Mouse (Mus musculus) myocyte (in vitro differentiated cells): ENCODE data around the gene Aars. TPM values are rescaled to one million over a fixed set of nuclear protein-coding genes. Genes with fewer than 3 reads are reported as not detected.
A peak's percentile ranks its signal among the peaks of the same experiment; 100 is the strongest.

Source experiments
- H3K27me3 ChIP-seq: one replicate; pipeline ENCODE4 v1.6.1; 2011; ENCODE audit not compliant: control insufficient read depth, insufficient read depth, insufficient read length
- H3K36me3 ChIP-seq: one replicate; pipeline ENCODE4 v1.6.1; 2011; ENCODE audit not compliant: control insufficient read depth, insufficient read depth
- H3K4me2 ChIP-seq: one replicate; pipeline ENCODE4 v1.6.1; 2011; ENCODE audit warnings: low read depth, control low read depth
- H3K4me3 ChIP-seq: one replicate; pipeline ENCODE4 v1.5.1; 2011; ENCODE audit warnings: mild to moderate bottlenecking, control low read depth, moderate library complexity
- H3K79me2 ChIP-seq: one replicate; pipeline ENCODE4 v1.6.1; 2011; ENCODE audit not compliant: control insufficient read depth, insufficient read depth
- H3ac ChIP-seq: one replicate; pipeline ENCODE4 v1.6.1; 2011; ENCODE audit not compliant: control insufficient read depth, insufficient read length
- CEBPB ChIP-seq: IDR thresholded peaks from 2 replicates; pipeline ENCODE4 v1.6.1; 2011; ENCODE audit warnings: mild to moderate bottlenecking, moderate library complexity; ENCODE audit not compliant: poor library complexity, insufficient read depth, severe bottlenecking
- E2F4 ChIP-seq: IDR thresholded peaks from one replicate; pipeline ENCODE4 v1.6.1; 2011; ENCODE audit warnings: mild to moderate bottlenecking, control low read depth, moderate library complexity; ENCODE audit not compliant: insufficient read depth
- MAX ChIP-seq: IDR thresholded peaks from one replicate; pipeline ENCODE4 v1.6.1; 2011; ENCODE audit warnings: low read depth, mild to moderate bottlenecking, control low read depth
- MYOD1 ChIP-seq, 3 experiments: IDR thresholded peaks; one replicate each; pipeline ENCODE4 v1.6.1; 2011; ENCODE audit warnings: control low read depth in 2 of 3, low read depth in 2 of 3, mild to moderate bottlenecking in 2 of 3, moderate library complexity in 1 of 3; ENCODE audit not compliant: insufficient read length in 2 of 3, control insufficient read depth in 1 of 3
- MYOG ChIP-seq, 3 experiments: IDR thresholded peaks; one replicate each; pipeline ENCODE4 v1.6.1; 2011; ENCODE audit warnings: control low read depth in 2 of 3, low read depth in 2 of 3, mild to moderate bottlenecking in 2 of 3; ENCODE audit not compliant: insufficient read length in 2 of 3, control insufficient read depth in 1 of 3, insufficient read depth in 1 of 3
- POLR2A ChIP-seq: IDR thresholded peaks from one replicate; pipeline ENCODE4 v1.6.1; 2011; ENCODE audit warnings: low read depth, mild to moderate bottlenecking, control low read depth, moderate library complexity; ENCODE audit not compliant: insufficient read length
- POLR2AphosphoS2 ChIP-seq: IDR thresholded peaks from one replicate; pipeline ENCODE4 v1.6.1; 2011; ENCODE audit warnings: low read depth, control low read depth; ENCODE audit not compliant: insufficient read length
- REST ChIP-seq: IDR thresholded peaks from one replicate; pipeline ENCODE4 v1.6.1; 2011; ENCODE audit warnings: mild to moderate bottlenecking, control low read depth, moderate library complexity; ENCODE audit not compliant: insufficient read depth, insufficient read length
- SRF ChIP-seq: IDR thresholded peaks from one replicate; pipeline ENCODE4 v1.6.1; 2011; ENCODE audit warnings: low read depth; ENCODE audit not compliant: control insufficient read depth, insufficient read length
- TCF12 ChIP-seq: IDR thresholded peaks from one replicate; pipeline ENCODE4 v1.6.1; 2011; ENCODE audit warnings: mild to moderate bottlenecking, control low read depth; ENCODE audit not compliant: poor library complexity, insufficient read depth, severe bottlenecking
- TCF3 ChIP-seq: IDR thresholded peaks from one replicate; pipeline ENCODE4 v1.6.1; 2011; ENCODE audit warnings: low read depth, control low read depth; ENCODE audit not compliant: insufficient read length
- USF1 ChIP-seq: IDR thresholded peaks from one replicate; pipeline ENCODE4 v1.6.1; 2011; ENCODE audit warnings: low read depth, mild to moderate bottlenecking, control low read depth, moderate library complexity
- polyA plus RNA-seq: library from polyadenylated mRNA; unstranded; fragments of >200 nt; fragmentation: generic; extraction: Trizol; gene quantifications from one replicate; pipeline ENCODE4 v1.2.1, GENCODE M21; 2012; ENCODE audit warnings: missing spikeins

The Aars gene
- polyA plus RNA-seq, 1 experiment = 340 TPM

- H3ac ChIP-seq = no peak overlapping the region
Observed at GRCm38 (mm10) chr8:111030045-111030444, 2.9 kb upstream of the Aars start.

GRCm38 (mm10) chr8:111031572-111031971 is 1.4 kb upstream of the Aars start, which contains the start of gene Ddx19b:
TSS of gene Ddx19b (minus strand) at chr8:111031751.
- Histone ChIP-seq H3K4me2 (no peak within 1 kb of the TSS), H3K4me3 (no peak within 1 kb of the TSS), H3K79me2 (peaks cover 27% of the 10 kb centered on the region), H3K36me3 (peaks cover 17% of the 10 kb centered on the region), H3ac (no peak within 1 kb of the TSS), H3K27me3 (no peaks in the 10 kb centered on the region)
- TF ChIP-seq POLR2AphosphoS2 = no peak
- TF ChIP-seq MAX = no peak
- TF ChIP-seq MYOD1 (IDR thresholded peaks at IDR 0.05; ENCODE audit: control insufficient read depth in 1 of 3, insufficient read length in 2 of 3, low read depth in 2 of 3) = no peak
- TF ChIP-seq REST = no peak
- TF ChIP-seq USF1 = no peak
- no peak for TF ChIP-seq CEBPB
- TF ChIP-seq SRF = no peak
- TF ChIP-seq TCF3 = no peak
- no peak for TF ChIP-seq E2F4
- TF ChIP-seq POLR2A = no peak
- no peak for TF ChIP-seq TCF12
- no peak for TF ChIP-seq MYOG (IDR thresholded peaks at IDR 0.05; ENCODE audit: control insufficient read depth in 1 of 3, insufficient read depth in 1 of 3, insufficient read length in 2 of 3, low read depth in 2 of 3)

More at GRCm38 (mm10) chr8:111030045-111030444, 2.9 kb upstream of the Aars start:
- peak overlapping the region; percentile 33 for H3K4me2 ChIP-seq
- no peaks in the 10 kb centered on the region for H3K27me3 ChIP-seq
- H3K79me2 ChIP-seq = peaks cover 12% of the 10 kb centered on the region
- no peak overlapping the region for H3K4me3 ChIP-seq
- TF ChIP-seq TCF3 (no peak), CEBPB (no peak)
- peaks cover 4% of the 10 kb centered on the region for H3K36me3 ChIP-seq

GRCm38 (mm10) chr8:111033482-111034215 is 705 bp downstream of the Aars start:
- TF ChIP-seq MYOG (IDR thresholded peaks at IDR 0.05; ENCODE audit: control insufficient read depth in 1 of 3, insufficient read depth in 1 of 3, insufficient read length in 2 of 3, low read depth in 2 of 3) (peak in 1 of 3 experiments; percentile 7), REST (no peak), TCF3 (no peak), POLR2A (peak; percentile 88), MAX (peak; percentile 92), SRF (no peak), E2F4 (no peak), POLR2AphosphoS2 (peak; percentile 78), CEBPB (peak; percentile 98), MYOD1 (IDR thresholded peaks at IDR 0.05; ENCODE audit: control insufficient read depth in 1 of 3, insufficient read length in 2 of 3, low read depth in 2 of 3) (no peak), TCF12 (no peak), USF1 (peak; percentile 99)
- Histone ChIP-seq H3ac (peak overlapping the region; percentile 49), H3K4me3 (peak overlapping the region; percentile 81), H3K4me2 (peak overlapping the region; percentile 28), H3K36me3 (peaks cover 38% of the 10 kb centered on the region), H3K79me2 (peaks cover 35% of the 10 kb centered on the region), H3K27me3 (no peaks in the 10 kb centered on the region)

- peaks cover 35% of the 10 kb centered on the region for H3K79me2 ChIP-seq
- TF ChIP-seq TCF12 (no peak), CEBPB (no peak), POLR2AphosphoS2 (no peak), MAX (no peak), E2F4 (no peak), MYOD1 (IDR thresholded peaks at IDR 0.05; ENCODE audit: control insufficient read depth in 1 of 3, insufficient read length in 2 of 3, low read depth in 2 of 3) (no peak), REST (no peak), POLR2A (no peak), TCF3 (no peak), USF1 (no peak), SRF (no peak), MYOG (IDR thresholded peaks at IDR 0.05; ENCODE audit: control insufficient read depth in 1 of 3, insufficient read depth in 1 of 3, insufficient read length in 2 of 3, low read depth in 2 of 3) (no peak)
- no peaks in the 10 kb centered on the region for H3K27me3 ChIP-seq
- H3K4me2 ChIP-seq = peak overlapping the region; percentile 96
- peaks cover 44% of the 10 kb centered on the region for H3K36me3 ChIP-seq
- peak overlapping the region; percentile 81 for H3K4me3 ChIP-seq
- peak overlapping the region; percentile 49 for H3ac ChIP-seq
Observed at GRCm38 (mm10) chr8:111034276-111034675, 1.3 kb downstream of the Aars start.
